Comparison of ENCODE assay signal across 13 mouse cellular contexts in the genomic region with DNA sequence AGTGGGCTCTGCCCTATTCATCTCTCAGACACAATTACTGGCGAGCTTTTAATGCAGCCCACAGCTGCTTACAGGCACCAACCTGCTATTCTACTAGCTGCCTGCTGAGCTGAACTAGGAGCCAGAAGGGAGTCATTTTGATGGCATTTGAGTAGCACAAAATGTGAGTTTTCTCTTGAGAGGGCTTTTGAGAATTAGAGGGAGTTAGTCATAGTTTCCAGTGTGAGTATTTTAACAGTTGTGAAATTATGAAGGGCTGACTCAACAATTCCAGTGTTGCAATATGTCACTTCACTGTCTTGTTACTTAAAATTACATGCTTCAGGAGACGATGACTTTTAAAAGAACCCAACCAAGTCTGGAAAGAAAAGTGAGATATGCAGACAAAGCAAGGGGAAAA. TPM values are rescaled to one million over a fixed set of nuclear protein-coding genes. Genes with fewer than 3 reads are reported as not detected.
DNase-seq lines count a peak whose midpoint lies in the region; TF ChIP-seq lines count a peak whose summit lies in the region.
"Had no signal": no experiment of that assay in that cellular context is flagged by ENCODE, and none has a peak within 500 bp of the region (broad histone marks: within the 10 kb centered on the region; RNA-seq: fewer than 3 reads in every experiment).

No protein-coding gene starts in this region.

- no peak overlapping the region for H3K4me3 ChIP-seq in left cerebral cortex, adult 2 months
- H3K4me3 ChIP-seq: heart, embryonic 15.5 days; megakaryocyte, embryonic 14.5 days had no signal

- TF ChIP-seq CTCF in left cerebral cortex, adult 2 months (IDR thresholded peaks at IDR 0.05) = no peak; the same call in 1 of the 2 replicates

- DNase-seq in embryo, embryonic 11 days = peak; percentile 11
- no peak for DNase-seq in embryo, embryonic 10.5 days (ENCODE audit: low spot score)
- DNase-seq in left cerebral cortex, adult 9 months (ENCODE audit: low spot score in 2 of 2) = peak; percentile 25 to 47
- no peak for DNase-seq in left cerebral cortex, adult 2 months (ENCODE audit: extremely low spot score in 1 of 2, low spot score in 2 of 2)
- peak; percentile 87 for DNase-seq in brain, adult 2 months (ENCODE audit: low read depth, low spot score)
- peak; percentile 79 for DNase-seq in lung, postnatal 36 days
- DNase-seq in thymus, postnatal 0 days (ENCODE audit: low spot score) = no peak
- DNase-seq in kidney, postnatal 25 days = no peak
- DNase-seq: adrenal gland, postnatal 10 days; B cell, adult 2 months; kidney, postnatal 10 days had no signal

- no peak overlapping the region for H3K27ac ChIP-seq in left cerebral cortex, adult 2 months
- H3K27ac ChIP-seq: heart, embryonic 15.5 days had no signal

- intact Hi-C loops in left cerebral cortex, adult 2 months (cut with DNase I) = loop anchor here (1.0 to 5.0 kb wide), 6 partner anchors 20 to 398 kb away; no protein-coding TSS in a partner anchor

RNA-seq across cellular contexts. Expression of gene Ly86, which starts 54.4 kb away (rescaled TPM):
- 1 to 10 TPM; 8.5 to 8.7 TPM for total RNA-seq in left cerebral cortex, adult 2 months (2021)
- polyA plus RNA-seq in thymus, postnatal 0 days (2015; fragmentation: Nextera tagmentation; extraction: Ambion mirVana) = 14.9 and 17.4 TPM in 2 replicates

Comparison
In these comparisons a context has a peak if more than half of its experiments do, and no peak if none do; other contexts are left out.
1. DNase-seq: peak in embryo, embryonic 11 days (single experiment), left cerebral cortex, adult 9 months (2 of 2), brain, adult 2 months (single experiment) and lung, postnatal 36 days (single experiment); none in embryo, embryonic 10.5 days (single experiment), left cerebral cortex, adult 2 months (0 of 2), thymus, postnatal 0 days (single experiment) and kidney, postnatal 25 days (0 of 2).